Mouse (Mus musculus): Measurements from ENCODE around the gene Gm42688.

GRCm38 (mm10) chr6:83101316-83101687, at the start of gene Gm42688, which contains the start of gene Ccdc142:
- TF ChIP-seq CTCF (IDR thresholded peaks at IDR 0.05; ENCODE audit: low read depth) (peak; percentile 87), EP300 (IDR thresholded peaks at IDR 0.05; ENCODE audit: low read depth) (no peak)

Measured in liver, embryonic 14.5 days (tissue).